Mouse (Mus musculus): ENCODE measurements around the gene Irak4.

GRCm38 (mm10) chr15:94495936-94496335, 47.5 kb upstream of the Irak4 start:
- TF ChIP-seq CTCF (IDR thresholded peaks at IDR 0.05; ENCODE audit: low read depth) (no peak; the same call in 1 of the 2 replicates), EP300 (IDR thresholded peaks at IDR 0.05; ENCODE audit: low read depth) (no peak)
